Mouse (Mus musculus): ENCODE results near the gene Yjefn3.

Gene Yjefn3

GRCm38 (mm10) chr8:69877992-69878391 lies 24.5 kb downstream of the Yjefn3 start:
- no peak for DNase-seq

- DNase-seq = no peak
Measured at GRCm38 (mm10) chr8:69877396-69877795, 25.1 kb downstream of the Yjefn3 start.

- DNase-seq = no peak
Measured at GRCm38 (mm10) chr8:69876967-69877366, 25.5 kb downstream of the Yjefn3 start.

- no peak for DNase-seq
Measured at GRCm38 (mm10) chr8:69876097-69876496, 26.4 kb downstream of the Yjefn3 start.

- no peak for DNase-seq
Measured at GRCm38 (mm10) chr8:69874654-69875053, 27.9 kb downstream of the Yjefn3 start.

GRCm38 (mm10) chr8:69874155-69874554 lies 28.4 kb downstream of the Yjefn3 start:
- no peak for DNase-seq

- DNase-seq = no peak
Measured at GRCm38 (mm10) chr8:69870907-69871306, 31.6 kb downstream of the Yjefn3 start.

GRCm38 (mm10) chr8:69870003-69870765 lies 32.3 kb downstream of the Yjefn3 start:
- DNase-seq = no peak

GRCm38 (mm10) chr8:69867696-69868326 lies 34.7 kb downstream of the Yjefn3 start:
- peak; percentile 41 for DNase-seq

- DNase-seq = no peak
Measured at GRCm38 (mm10) chr8:69864180-69864579, 38.3 kb downstream of the Yjefn3 start.

GRCm38 (mm10) chr8:69863387-69864020 lies 39.0 kb downstream of the Yjefn3 start:
- no peak for DNase-seq

GRCm38 (mm10) chr8:69861251-69861650 lies 41.3 kb downstream of the Yjefn3 start:
- no peak for DNase-seq

- no peak for DNase-seq
Measured at GRCm38 (mm10) chr8:69860807-69861206, 41.7 kb downstream of the Yjefn3 start.

GRCm38 (mm10) chr8:69853869-69854268 lies 48.6 kb downstream of the Yjefn3 start:
- no peak for DNase-seq

- no peak for DNase-seq
Measured at GRCm38 (mm10) chr8:69850926-69851506, 51.5 kb downstream of the Yjefn3 start.

GRCm38 (mm10) chr8:69849899-69850298 lies 52.6 kb downstream of the Yjefn3 start:
- DNase-seq = no peak

- DNase-seq = no peak
Measured at GRCm38 (mm10) chr8:69848951-69849350, 53.6 kb downstream of the Yjefn3 start.

GRCm38 (mm10) chr8:69847167-69848065 lies 55.1 kb downstream of the Yjefn3 start:
- no peak for DNase-seq
